Mouse (Mus musculus) spleen, postnatal 10 days (tissue): Measurements from ENCODE around the gene Snx9.
A peak's percentile ranks its signal among the peaks of the same experiment; 100 is the strongest.

Experiments used
- DNase-seq, 2 experiments: peaks; one replicate each; pipeline ENCODE4 v3.0.0; 2021 to 2022; ENCODE audit warnings: low spot score in 2 of 2

Snx9 gene

DNA sequence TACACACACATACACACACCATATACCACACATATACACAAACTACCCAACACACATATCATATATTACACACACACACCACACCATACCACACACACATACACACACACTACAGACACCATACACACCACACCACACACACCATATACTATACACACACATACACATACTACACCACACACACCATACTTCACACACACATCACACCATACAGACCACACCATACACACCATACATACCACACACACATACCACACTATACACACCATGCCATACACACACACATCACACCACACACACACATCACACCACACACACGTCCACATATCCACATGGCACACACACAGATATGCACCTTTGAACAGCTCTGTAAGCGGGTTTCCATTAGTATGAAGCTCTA lies 34.3 kb upstream of the Snx9 start:
- no peak for DNase-seq

DNA sequence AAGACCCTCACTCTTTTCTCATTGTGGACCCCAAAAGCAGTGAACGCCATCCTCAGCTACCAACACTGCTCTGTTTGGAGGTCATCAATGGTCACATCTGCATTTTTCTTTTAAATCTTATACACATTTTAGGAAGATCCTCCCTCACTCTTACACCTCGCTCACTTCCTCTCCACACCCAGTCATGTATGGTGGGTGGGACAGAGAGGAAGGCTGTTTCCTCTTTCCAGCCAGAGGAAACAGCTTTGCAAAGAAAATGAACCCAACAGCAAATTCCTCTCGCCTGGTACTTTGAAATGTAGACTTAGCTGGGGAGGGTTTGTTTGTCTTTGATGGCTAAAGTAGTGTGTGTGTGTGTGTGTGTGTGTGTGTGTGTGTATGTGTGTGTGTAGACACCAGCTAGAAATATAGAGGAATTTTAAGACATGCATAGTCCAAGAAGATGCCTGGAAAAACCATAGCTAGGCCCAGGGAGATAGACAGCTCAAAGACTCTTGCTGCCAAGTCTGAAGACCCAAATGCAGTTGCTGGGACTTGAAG lies 33.2 kb upstream of the Snx9 start:
- DNase-seq: no peak

DNA sequence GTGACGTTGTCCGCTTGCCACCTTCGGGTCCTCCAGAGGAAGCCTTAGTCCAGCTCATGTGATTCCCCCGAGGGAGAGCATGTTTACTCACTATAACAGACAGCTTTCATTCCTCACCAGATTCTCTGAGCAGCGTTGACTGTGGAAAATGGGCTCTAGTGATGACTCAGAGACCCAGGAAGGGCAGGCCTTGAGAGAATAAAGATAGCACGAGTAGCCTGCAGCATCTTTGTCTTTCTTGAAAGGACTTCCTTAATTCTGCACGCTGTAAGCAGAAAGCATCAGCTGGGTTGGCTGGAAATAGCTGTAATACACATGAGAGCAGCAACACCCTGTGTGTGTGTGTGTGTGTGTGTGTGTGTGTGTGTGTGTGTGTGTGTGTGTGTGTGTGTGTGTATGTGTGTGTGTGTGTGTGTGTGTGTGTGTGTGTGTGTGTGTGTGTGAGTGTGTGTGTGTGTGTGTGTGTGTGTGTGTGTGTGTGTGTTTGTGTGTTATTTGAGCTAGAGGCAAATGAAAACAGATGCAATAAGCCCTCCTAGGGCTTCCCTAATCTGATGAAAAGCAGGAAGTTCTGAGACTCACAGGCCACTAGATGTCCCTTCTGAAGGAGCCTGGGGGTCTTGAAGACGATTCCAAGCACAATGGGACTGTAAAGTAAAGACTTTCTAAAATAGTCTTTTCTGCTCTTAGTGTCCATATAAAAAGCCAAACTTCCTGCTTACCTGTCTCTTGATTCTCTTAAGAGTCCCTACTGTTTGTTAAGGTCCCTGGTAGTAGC lies 27.1 kb upstream of the Snx9 start:
- no peak for DNase-seq

DNA sequence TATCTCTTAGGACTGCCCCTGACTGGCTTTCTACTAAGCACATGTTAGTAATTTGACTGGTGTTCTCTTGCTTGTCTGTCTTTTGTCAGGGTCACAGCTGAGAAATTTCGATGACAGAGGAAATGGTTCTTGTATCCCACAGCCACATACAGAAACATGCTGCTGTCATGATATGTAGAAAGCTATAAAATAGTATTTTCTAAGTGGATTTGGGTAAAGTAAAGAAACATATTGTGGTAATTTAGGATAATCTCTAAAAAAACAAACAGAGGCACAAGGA lies 26.5 kb upstream of the Snx9 start:
- DNase-seq: no peak

DNA sequence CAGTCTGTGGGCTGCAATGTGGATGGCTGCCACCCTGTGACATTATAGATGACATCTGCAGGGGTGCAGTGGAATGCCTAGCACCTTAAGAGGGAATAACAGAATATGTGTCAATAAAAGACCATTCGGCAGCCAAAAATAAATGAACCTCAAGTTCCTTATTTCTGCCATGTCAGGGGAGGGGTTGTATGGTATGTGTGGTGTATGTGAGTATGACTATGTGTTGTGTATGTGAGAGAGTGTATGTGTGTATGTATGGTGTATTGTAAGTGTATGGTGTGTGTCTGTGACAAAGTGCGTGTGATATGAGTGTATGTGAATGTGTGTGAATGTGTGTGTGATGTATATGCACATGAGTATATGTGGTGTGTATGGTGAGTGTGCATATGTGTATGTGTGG lies 23.3 kb upstream of the Snx9 start:
- no peak for DNase-seq

DNA sequence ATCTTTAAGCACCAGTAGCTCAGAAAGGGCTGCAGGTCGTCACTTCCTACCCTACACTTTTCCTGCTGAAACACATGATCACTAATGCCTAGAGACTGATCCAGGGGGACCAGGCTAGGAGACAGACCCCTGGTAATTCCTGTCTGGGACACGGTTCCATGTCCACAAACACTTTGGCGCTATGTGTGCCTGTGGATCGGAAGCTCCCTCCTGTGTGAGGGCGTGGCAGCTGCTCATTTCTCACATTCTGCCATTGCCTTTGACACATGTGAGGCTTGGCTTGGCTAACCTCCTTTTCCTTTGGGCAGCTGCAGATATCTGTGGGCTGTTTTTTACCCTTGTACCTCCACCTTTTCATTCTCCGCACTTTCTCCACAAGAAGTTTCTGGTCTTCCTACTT lies 22.0 kb upstream of the Snx9 start:
- no peak for DNase-seq

DNA sequence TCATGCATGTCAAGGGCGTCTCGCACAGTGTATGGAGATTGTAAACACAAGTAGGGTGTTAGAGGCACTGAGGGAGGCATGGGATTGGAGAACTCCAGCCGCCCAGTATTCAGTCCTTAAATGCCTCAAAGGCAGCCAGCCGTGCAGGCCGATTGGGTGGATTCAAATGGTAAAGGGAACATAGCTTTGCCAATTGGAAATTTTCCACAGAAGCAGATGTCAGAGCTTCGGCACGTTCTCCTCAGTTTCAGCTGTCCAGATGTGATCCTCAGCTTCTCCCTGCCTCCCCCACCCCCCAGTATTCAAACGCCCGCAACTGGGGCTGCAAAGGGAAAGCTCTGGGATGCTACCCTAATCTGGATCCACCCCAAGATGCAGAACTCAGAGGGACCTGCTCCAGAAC lies 21.3 kb upstream of the Snx9 start:
- DNase-seq: no peak

DNA sequence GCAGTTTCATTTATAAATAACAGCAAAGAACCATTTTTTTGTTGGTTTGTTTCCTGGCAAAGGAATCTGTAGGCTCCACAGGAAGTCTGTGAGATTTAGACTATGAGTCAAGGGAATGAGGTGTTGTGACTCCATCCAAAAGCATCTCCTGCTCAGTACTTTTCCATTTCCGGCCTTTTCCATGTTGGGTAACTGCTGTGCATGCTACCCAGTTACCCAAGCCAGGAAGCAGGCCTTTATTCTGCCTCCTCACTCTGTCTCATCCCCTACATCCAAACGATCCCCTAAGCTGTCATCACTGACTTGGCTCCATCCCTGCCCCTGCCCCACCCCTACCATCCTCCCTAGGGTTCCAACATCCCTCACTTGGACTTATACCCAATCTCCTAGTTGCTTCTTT lies 18.6 kb upstream of the Snx9 start:
- DNase-seq: no peak

DNA sequence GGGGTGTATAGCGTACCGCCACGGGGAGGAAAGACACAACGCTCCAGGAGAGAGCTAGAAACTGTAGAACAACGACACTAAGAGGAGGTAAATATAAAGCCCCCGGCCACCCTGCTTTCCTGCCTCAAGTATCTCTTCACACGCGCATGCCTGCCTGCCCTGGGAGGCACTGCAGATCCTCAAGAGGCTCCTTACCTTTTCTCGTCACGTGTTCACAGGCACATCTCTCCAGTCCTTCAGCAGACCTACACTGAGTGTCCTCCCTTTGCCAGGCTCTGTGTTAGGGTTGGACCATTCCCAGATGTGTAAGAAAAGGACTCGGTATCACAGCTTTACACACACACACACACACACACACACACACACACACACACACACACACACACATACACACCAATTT lies 18.1 kb upstream of the Snx9 start:
- no peak for DNase-seq

DNA sequence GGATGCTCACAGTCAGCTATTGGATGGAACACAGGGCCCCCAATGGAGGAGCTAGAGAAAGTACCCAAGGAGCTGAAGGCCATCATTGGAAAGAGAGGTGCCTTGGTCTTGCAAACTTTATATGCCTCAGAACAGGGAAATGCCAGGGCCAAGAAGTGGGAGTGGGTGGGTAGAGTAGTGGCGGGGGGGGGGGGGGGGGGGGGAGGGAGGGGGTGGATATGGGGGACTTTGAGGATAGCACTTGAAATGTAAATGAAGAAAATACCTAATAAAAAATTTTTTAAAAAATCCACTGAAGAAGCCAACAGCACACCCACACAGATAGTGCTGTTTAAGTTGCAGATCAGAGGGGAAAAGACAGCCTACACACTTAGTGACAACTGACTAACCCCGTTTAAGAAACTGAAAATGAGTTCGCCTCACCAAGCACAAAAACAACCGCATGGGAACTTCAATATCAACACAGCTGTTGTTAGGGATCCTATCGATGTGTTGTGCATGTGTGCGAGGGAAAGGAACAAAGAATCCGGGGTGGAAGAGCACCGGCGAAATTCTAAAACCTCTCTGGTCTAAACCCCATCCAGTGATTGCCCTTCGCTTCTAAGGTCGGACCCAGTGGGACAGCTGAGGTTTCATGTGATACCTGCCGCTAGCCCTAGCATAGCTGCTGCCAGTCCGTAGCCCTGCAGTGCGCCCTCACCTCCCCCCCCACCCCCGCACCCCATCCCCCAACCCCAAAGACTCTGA lies 13.1 kb upstream of the Snx9 start:
- DNase-seq: peak in 1 of 2 experiments; percentile 24

DNA sequence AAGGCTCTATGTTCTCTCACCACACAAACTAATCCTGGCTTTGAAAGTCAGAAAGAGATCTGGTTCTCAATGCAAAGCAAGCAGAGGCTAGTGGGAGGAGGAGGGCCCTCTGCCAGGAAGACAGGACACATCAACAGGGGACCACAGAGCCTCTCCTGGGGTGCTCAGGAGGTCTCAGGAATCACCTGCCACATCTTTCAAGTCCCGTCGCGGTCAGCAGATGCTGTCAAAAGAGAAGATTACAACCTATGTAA lies 12.6 kb upstream of the Snx9 start:
- DNase-seq: peak in 1 of 2 experiments; percentile 29

DNA sequence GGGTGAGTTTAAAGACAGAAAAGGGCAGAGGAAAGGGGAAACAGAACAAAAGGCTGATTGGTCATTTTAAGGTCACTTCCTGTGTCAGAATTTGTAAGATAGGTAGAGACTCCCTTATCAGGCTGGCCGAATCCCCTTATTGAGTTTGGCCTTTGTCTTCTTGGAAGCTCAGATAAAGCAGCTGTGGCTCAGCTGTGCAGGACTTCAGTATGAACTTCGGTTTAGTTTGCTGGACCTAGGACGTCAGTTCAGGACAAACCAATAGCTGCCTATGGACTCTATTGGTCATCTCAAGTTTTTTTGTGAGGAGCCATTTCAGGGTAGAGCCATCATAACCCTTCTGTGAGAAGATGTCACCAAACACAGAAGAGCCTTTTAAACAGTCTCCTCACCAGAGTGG lies 12.2 kb upstream of the Snx9 start:
- no peak for DNase-seq

DNA sequence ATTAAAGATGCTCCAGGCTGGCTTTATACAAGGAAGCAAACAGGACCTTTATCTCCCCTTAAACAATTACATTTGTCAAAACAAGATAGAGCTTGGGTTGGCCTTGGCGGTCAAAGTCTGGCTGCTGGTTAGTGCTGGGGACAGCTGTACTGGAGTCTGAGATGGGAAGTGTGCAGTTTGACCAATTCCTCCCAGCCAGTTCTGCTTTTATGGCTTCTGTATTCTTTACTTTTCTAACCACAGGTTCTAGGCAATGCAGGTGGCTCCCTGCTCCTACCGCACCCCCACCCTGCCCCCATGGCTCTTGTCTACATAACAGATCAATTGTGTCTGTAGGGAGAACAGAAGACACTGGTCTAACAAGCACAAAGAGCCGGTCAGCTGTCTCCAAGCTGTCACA lies 11.2 kb upstream of the Snx9 start:
- peak in 1 of 2 experiments; percentile 67 for DNase-seq

DNA sequence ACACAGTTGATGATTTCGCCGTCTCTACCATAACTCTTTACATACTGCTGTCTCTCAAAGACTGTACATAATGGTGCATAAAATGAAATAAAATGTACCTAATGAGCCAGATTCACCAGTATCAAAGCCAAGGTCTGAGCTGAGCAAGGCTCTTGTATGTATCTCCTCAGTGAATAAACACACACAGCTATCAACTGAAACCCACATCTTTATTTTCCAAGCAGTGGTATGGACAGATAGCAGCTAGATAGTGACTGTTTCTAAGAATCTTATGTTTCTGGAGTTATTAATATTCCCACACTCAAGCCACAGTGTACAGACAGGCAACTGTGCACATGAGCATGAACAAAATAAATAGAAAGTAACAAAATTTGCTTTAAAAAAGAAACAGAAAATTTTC lies 10.7 kb upstream of the Snx9 start:
- no peak for DNase-seq

DNA sequence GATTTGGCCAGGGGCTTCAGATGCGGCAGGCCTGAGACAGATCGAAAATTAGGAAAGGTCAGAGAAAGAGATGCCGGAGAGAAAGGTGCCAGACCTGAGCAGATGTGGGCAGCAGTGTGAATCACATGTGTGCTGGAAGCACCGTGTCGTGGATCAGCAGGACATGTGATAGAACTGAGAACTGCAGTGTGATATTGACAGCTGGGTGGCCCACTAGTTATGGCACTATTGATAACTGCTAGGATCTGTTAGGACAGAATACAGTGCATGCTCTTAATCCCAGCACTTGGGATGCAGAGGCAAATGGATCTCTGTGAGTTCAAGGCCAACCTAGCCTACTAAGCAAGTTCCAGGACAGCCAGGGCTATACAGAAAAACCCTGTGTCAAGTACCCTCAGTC lies 10.3 kb upstream of the Snx9 start:
- DNase-seq: no peak

DNA sequence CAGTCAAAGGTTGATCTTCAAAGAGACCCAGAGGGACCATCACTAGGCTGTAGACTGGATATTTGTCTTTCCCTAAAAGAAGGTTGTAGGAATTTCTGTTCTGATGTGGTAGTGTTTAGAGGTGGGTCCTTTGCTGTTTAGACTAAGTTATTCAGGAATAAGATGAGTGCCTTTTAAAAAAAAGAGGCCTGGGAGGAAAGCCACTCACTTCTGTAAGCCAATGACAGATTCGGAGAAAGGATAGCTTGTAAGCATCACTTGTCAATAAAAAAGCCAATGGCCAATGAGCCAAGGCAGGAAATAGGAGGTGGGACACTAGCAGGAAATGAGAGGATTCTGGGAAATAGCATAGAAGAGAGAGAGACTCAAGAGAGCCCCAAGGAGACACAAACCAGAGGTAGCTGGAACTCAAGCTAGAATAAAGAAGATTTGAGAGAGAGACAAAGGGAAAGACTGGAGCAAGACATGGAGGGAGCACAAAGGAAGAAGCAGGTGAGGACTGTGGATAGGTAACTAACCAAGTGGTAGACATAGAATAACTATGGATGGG lies 9.8 kb upstream of the Snx9 start:
- no peak for DNase-seq

DNA sequence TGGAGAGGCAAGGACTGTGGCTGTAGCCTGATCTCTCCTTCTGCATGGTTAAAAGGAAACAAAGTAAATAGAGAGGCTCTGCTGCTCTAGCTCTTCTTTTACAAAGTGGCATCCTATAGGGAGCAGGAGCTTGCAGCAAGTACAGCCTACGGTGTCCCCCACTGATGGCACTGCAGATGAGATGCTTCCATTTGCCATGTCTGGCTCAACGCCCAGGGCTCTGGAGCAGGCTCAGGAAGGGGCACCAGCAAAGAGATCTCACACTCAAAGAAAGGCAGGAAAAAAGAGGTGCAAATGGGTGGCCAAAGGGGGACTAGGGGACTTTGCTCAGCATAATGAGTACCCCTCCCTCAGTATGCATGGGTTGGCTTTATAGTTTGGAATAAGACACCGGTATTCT lies 7.0 kb upstream of the Snx9 start:
- DNase-seq: no peak

DNA sequence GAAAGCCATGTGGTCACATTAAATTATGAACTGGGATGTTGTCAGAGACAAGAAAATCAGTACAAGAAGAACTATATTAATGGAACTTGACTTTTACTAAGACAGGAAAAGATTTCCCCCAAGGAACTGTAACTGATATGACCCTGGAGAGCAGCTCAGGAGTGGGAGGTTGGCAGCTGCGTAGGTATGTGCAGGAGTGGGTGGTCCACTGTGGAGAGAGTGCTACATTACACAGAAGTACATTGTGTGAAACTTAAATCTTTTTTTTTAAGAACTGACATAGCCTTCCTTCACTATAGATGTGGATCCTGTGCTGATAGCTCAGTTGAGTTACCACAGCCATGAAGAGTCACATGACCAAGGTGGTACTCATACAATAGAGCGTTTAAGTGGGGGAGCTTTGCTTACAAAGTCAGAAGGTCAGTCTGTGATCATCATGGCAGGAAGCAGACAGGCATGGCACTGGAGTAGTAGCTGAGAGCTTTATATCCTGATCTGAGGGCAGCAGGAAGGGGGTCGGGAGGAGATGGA lies 6.3 kb upstream of the Snx9 start:
- no peak for DNase-seq

DNA sequence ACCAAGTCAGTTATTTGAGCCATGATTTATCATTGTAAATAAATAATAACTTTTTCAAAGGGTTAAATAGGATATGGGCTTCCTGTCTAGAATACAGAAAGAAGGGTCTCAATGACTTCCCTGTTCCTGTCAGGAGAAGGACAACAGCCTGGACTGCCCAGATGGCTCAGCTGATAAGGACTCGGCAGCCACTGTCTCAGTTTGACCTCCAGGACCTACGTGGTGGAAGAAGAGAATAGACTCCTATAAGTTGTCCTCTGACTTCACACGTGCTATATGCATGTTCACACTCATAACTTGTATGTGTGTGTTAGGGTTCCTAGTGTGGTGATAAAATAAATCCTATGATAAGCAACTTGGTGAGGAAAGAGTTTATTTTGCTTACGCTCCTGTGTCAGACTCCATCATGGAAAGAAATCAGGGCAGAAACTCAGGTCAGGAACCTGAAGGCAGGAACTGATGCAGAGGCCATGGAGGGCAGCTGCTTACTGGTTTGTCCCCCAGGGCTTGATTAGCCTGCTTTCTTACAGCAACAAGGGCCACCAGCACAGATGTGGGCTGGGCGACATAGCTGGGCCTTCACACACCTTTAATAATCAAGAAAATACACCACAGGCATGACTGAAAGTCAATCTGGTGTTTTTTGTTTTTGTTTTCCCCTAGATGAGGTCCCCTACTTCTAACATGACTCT lies 1.4 kb upstream of the Snx9 start:
- DNase-seq: no peak

DNA sequence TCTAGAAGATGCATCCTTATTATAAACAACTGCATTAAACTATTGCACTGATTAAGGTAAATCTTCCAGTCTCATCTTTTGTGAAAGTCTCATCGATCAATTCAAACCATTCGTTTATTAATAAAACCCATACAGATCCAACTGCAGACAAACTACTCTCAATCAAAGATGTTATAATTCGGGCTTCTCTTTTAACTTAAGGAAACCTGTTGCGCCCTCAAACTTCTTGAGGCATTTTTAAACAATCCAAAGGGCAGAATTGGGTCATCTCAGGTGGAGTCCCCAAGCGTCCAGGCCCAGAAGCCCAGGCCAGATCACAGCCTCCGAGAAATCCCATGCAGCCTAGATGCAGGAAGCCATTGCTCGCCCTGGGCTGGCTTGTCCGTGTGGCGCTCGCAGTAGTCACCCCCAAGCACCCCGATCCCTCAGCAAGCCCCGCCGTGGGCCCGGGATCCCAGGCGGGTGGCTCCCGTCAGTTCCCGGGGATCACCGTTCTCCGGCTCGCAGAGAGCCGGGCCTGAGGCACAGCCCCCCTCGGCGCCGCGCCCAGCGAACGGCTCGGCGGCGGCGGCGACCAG lies 490 bp upstream of the Snx9 start:
- DNase-seq: peak; percentile 43 to 50

DNA sequence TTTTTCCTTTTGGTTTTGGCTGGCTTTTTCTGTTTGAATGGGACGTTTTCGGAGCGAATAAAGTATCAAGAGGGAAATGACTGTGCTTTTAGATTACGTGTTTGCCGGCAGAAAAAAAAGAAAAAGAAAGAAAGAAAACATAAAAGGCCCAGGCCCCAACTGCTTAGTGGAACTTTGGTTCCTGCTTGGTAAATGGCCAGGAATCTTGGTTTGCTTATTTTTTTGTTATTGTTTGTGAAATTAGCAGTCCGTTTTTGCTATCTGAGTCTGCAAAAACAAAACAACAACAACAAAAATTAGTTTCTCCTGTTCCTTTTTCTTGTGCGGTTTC lies 779 bp downstream of the Snx9 start:
- no peak for DNase-seq

DNA sequence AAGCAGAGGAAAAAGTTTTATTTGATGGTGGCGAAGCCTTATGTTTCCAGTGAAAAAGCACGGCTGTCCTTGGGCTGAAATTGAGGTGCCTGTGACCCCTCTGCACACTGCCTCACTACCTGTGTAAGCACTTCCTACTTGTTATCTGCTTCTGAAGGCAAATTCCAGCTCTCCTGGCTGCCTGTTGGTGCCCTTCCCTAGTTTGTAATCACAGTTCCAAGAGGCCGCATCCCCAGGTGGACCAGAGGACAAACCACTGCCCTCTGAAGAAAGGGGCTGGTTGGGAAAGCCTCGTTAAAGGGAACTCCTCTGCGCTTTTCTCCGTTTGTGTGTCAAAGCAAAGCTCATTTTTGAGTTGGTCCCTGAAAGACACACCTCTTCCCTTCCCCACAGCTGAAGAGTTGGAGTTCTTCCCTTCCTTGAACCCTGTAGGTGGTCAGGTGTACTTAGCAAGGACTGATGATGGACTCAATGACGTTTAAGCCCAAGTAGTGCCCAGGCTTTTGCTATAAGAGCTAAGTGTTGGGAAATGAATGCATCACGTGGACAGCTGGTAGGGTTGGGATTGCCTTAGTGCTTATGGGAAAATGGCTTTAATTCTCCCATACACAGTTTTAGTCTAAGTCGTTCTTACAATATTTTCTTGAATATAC lies 2.0 kb downstream of the Snx9 start:
- DNase-seq: no peak
